Mouse (Mus musculus) heart, embryonic 15.5 days (tissue): ENCODE results near the gene Plau. TPM values are rescaled to one million over a fixed set of nuclear protein-coding genes. Genes with fewer than 3 reads are reported as not detected.

ENCODE experiments used
- ATAC-seq: fragments of 200-750 bp; cut with Nextera tagmentation; replicated peaks from 2 replicates; pipeline ENCODE4 v1.8.0; 2017; ENCODE audit warnings: low read depth, moderate TSS enrichment; ENCODE audit not compliant: insufficient number of reproducible peaks, insufficient read depth, low FRiP score
- H3K27ac ChIP-seq: fragments of 300-500 bp; sonication (generic); 2 replicates; pipeline ENCODE4 v1.5.1; 2015; ENCODE audit warnings: mild to moderate bottlenecking, inconsistent platforms
- H3K27me3 ChIP-seq: fragments of 300-500 bp; sonication (generic); 2 replicates; pipeline ENCODE4 v1.6.1; 2015; ENCODE audit warnings: inconsistent platforms
- H3K36me3 ChIP-seq: fragments of 300-500 bp; sonication (generic); 2 replicates; pipeline ENCODE4 v1.6.1; 2015; ENCODE audit warnings: mild to moderate bottlenecking, inconsistent platforms
- H3K4me1 ChIP-seq: fragments of 300-500 bp; sonication (generic); replicated peaks from 2 replicates; pipeline ENCODE4 v1.6.1; 2015; ENCODE audit warnings: inconsistent platforms
- H3K4me2 ChIP-seq: fragments of 300-500 bp; sonication (generic); 2 replicates; pipeline ENCODE4 v1.6.1; 2015; ENCODE audit warnings: inconsistent platforms, mild to moderate bottlenecking, moderate library complexity
- H3K4me3 ChIP-seq: fragments of 300-500 bp; sonication (generic); 2 replicates; pipeline ENCODE4 v1.5.1; 2015; ENCODE audit warnings: mild to moderate bottlenecking, inconsistent platforms
- H3K9ac ChIP-seq: fragments of 300-500 bp; sonication (generic); 2 replicates; pipeline ENCODE4 v1.6.1; 2015; ENCODE audit warnings: mild to moderate bottlenecking, inconsistent platforms
- H3K9me3 ChIP-seq: fragments of 300-500 bp; sonication (generic); replicated peaks from 2 replicates; pipeline ENCODE4 v1.6.1; 2016; ENCODE audit warnings: inconsistent platforms
- WGBS: fragments of 180-500 bp; shearing (Covaris S2); methylation state at CpG from one replicate; pipeline ENCODE4 v1.1.7; 2015; ENCODE audit warnings: mixed read lengths; 5-methylcytosine and 5-hydroxymethylcytosine counted together
- polyA plus RNA-seq: library from polyadenylated mRNA; unstranded; fragments of >200 nt; fragmentation: Nextera tagmentation; extraction: Ambion mirVana; gene quantifications from 2 replicates; pipeline ENCODE4 v1.2.1, GENCODE M21; 2015

Gene Plau
- 1.4 and 1.9 TPM in 2 replicates for polyA plus RNA-seq

- ATAC-seq = peak; percentile 91
- H3K4me3 ChIP-seq = peak within 1 kb of the TSS; percentile 60
These were observed at the start of gene Plau for GRCm38 (mm10) chr14:20836171-20836904. Plau (plus strand) TSS chr14:20836660.

GRCm38 (mm10) chr14:20788151-20788550 is 48.3 kb upstream of the Plau start:
- 75% methylated on average over 3 of the region's 3 CpGs for WGBS
- H3K9ac ChIP-seq = no peak overlapping the region
- H3K27ac ChIP-seq = 0 out of 2 replicates have a peak overlapping the region, but pooled peaks have one; percentile 36
- no peak overlapping the region for H3K4me2 ChIP-seq
- H3K4me3 ChIP-seq = no peak overlapping the region
- no peak for ATAC-seq
- peaks cover 44% of the 10 kb centered on the region for H3K36me3 ChIP-seq
- no peaks in the 10 kb centered on the region for H3K9me3 ChIP-seq
- no peaks in the 10 kb centered on the region for H3K27me3 ChIP-seq
- peaks cover 88% of the 10 kb centered on the region for H3K4me1 ChIP-seq

More at GRCm38 (mm10) chr14:20836171-20836904, at the start of gene Plau:
- no peaks in the 10 kb centered on the region for H3K27me3 ChIP-seq
- H3K27ac ChIP-seq = peak within 1 kb of the TSS; percentile 38; the same call in 1 of the 2 replicates
- H3K9ac ChIP-seq = peak within 1 kb of the TSS; percentile 71
- H3K4me2 ChIP-seq = peak within 1 kb of the TSS; percentile 96
- H3K36me3 ChIP-seq = no peaks in the 10 kb centered on the region
- peaks cover 13% of the 10 kb centered on the region for H3K4me1 ChIP-seq
- WGBS = under 1% methylated on average over 33 of the region's 33 CpGs
- no peaks in the 10 kb centered on the region for H3K9me3 ChIP-seq

GRCm38 (mm10) chr14:20789593-20789992 is 46.9 kb upstream of the Plau start:
- peaks cover 40% of the 10 kb centered on the region for H3K36me3 ChIP-seq

DNA sequence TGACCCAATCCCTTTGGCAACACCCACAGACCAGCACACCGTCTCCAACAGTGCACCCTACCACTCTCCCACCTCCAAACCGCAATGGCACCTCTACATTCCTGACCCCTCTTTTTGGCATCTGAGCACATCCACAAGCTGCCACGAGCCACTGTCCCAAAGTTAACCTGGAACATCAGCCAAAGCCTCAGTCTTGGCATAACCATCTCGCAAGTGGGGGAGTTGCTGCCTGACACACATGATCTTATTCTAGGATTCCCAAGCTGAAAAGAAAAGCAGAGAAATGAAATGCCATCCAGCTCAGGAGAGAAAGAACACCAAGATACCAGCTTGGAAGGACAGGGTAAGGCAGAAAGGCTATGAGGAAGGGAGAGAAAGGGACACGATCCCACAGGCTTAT is 46.0 kb upstream of the Plau start:
- no peaks in the 10 kb centered on the region for H3K9me3 ChIP-seq
- H3K36me3 ChIP-seq = peaks cover 37% of the 10 kb centered on the region
- no peak overlapping the region for H3K4me3 ChIP-seq
- 88% methylated on average over 5 of the region's 5 CpGs for WGBS
- no peak for ATAC-seq
- no peaks in the 10 kb centered on the region for H3K27me3 ChIP-seq
- H3K4me1 ChIP-seq = peaks cover 73% of the 10 kb centered on the region
- H3K4me2 ChIP-seq = no peak overlapping the region
- no peak overlapping the region for H3K9ac ChIP-seq
- no peak overlapping the region for H3K27ac ChIP-seq

More at GRCm38 (mm10) chr14:20789593-20789992, 46.9 kb upstream of the Plau start:
- H3K9me3 ChIP-seq = no peaks in the 10 kb centered on the region
- no peak overlapping the region for H3K4me2 ChIP-seq
- ATAC-seq = no peak
- peaks cover 79% of the 10 kb centered on the region for H3K4me1 ChIP-seq
- no peak overlapping the region for H3K4me3 ChIP-seq
- WGBS = 77% methylated on average over 4 of the region's 4 CpGs
- no peak overlapping the region for H3K27ac ChIP-seq
- H3K9ac ChIP-seq = 0 out of 2 replicates have a peak overlapping the region, but pooled peaks have one; percentile 21
- H3K27me3 ChIP-seq = no peaks in the 10 kb centered on the region

DNA sequence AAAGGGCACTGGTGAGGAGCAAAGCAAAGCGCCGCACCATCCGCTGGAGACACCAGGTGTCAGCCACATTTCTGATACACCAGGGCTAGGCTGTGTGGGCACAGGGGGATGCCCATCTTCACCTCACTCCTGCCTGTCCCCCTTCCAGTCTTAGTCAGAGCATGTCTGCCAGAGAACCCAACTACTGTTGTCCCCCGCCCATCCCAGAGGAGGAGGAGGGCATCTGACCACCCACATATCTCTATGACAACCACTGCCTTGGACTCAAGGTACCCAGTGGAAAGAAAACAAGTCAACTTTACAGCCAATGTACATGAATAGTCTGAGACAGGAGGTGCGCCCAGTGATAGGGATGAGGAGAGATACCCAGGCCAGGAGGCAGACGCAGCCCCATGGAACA is 45.5 kb upstream of the Plau start:
- 90% methylated on average over 6 of the region's 6 CpGs for WGBS
- Histone ChIP-seq H3K4me3 (no peak overlapping the region), H3K4me1 (peaks cover 73% of the 10 kb centered on the region), H3K27ac (no peak overlapping the region), H3K4me2 (no peak overlapping the region), H3K36me3 (peaks cover 37% of the 10 kb centered on the region), H3K27me3 (no peaks in the 10 kb centered on the region), H3K9ac (no peak overlapping the region), H3K9me3 (no peaks in the 10 kb centered on the region)
- ATAC-seq = no peak

- peaks cover 67% of the 10 kb centered on the region for H3K4me1 ChIP-seq
- 79% methylated on average over 16 of the region's 16 CpGs for WGBS
These were observed 44.8 kb upstream of the Plau start for GRCm38 (mm10) chr14:20791511-20792242.

DNA sequence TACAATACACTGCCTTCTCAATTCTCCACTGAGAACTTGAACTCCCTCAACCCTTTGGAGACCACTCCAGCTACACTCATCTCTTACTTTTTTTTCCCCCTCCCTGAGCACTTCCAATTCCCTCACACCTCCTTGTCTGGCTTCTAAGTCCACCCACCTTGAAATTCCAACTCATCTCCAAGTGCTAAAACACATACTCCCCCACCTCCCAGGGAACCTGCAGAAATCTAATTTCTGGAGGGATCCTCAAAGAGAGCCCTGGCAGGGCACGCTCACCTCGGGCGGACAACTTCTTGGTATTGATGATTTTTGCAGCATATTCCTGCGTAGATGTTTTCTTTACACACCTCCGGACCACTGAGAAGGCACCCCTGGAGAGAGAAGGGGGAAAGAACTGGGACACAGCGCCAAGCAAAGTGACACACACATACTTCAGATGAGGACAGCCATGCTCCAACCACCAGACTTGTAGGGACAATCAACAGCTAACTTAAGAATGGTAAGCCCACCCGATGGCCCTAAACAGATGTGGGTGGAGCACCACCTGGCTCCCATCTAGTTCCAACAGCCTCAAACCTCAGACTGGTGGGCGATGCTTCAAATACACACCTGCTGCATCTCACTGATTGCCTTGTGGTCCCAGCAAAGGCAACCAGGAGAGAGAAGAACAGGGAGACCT is 44.1 kb upstream of the Plau start:
- Histone ChIP-seq H3K9me3 (no peaks in the 10 kb centered on the region), H3K9ac (peak overlapping the region; percentile 91), H3K4me3 (peak overlapping the region; percentile 94), H3K36me3 (peaks cover 37% of the 10 kb centered on the region), H3K4me2 (peak overlapping the region; percentile 88), H3K4me1 (peaks cover 60% of the 10 kb centered on the region), H3K27ac (peak overlapping the region; percentile 92; the same call in 1 of the 2 replicates), H3K27me3 (no peaks in the 10 kb centered on the region)
- ATAC-seq = no peak
- 65% methylated on average over 8 of the region's 8 CpGs for WGBS

More at GRCm38 (mm10) chr14:20791511-20792242, 44.8 kb upstream of the Plau start:
- Histone ChIP-seq H3K4me2 (peak overlapping the region; percentile 88; the same call in 1 of the 2 replicates), H3K9ac (no peak overlapping the region), H3K4me3 (peak overlapping the region; percentile 94; the same call in 1 of the 2 replicates), H3K9me3 (no peaks in the 10 kb centered on the region), H3K27me3 (no peaks in the 10 kb centered on the region), H3K27ac (no peak overlapping the region), H3K36me3 (peaks cover 37% of the 10 kb centered on the region)
- no peak for ATAC-seq

DNA sequence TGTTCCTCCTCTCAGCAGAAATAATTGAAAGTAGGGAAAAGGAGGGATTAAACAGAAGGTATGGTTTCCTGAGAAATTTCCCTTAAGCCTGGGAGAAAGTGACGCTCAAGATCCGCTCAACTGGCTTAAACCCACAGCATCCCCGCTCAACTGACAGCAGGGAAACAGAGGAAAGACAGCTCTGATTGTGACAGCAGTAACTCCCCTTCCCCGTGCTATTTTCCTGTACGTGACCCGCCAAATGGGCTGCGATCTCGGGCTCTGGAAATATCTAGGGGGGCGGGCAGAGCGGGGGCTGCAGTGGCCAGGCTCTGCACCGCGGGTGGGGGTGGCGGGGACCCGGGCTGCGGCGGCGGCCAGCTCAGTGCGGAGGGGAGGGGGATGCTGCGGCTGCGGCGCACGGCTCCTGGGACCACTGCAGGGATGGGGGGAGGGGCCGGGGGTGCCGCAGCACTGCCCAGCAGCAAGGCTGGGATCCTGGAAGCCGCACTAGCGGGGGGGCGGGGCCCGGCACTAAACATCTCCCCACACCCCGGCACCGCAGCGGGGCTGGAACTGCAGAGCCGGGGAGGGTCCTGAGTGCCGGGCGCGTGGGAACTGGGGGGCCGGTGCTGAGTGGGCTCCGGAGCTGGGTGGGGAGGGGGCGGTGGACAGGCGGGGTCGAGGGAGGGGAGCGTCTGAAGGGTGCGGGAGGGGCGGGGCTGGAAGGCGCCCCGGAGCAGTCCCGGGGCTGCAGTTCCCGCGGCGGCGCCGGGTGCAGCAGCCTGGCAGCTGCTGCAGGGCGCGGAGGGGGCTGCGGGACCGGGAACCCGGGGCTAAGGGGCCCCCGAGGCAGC is 43.3 kb upstream of the Plau start:
- Histone ChIP-seq H3K9me3 (no peaks in the 10 kb centered on the region), H3K4me3 (peak overlapping the region; percentile 94), H3K9ac (peak overlapping the region; percentile 91), H3K4me2 (peak overlapping the region; percentile 88), H3K27ac (peak overlapping the region; percentile 92), H3K36me3 (peaks cover 37% of the 10 kb centered on the region), H3K4me1 (peaks cover 53% of the 10 kb centered on the region), H3K27me3 (no peaks in the 10 kb centered on the region)
- ATAC-seq = peak; percentile 47
- 2% methylated on average over 37 of the region's 57 CpGs for WGBS

DNA sequence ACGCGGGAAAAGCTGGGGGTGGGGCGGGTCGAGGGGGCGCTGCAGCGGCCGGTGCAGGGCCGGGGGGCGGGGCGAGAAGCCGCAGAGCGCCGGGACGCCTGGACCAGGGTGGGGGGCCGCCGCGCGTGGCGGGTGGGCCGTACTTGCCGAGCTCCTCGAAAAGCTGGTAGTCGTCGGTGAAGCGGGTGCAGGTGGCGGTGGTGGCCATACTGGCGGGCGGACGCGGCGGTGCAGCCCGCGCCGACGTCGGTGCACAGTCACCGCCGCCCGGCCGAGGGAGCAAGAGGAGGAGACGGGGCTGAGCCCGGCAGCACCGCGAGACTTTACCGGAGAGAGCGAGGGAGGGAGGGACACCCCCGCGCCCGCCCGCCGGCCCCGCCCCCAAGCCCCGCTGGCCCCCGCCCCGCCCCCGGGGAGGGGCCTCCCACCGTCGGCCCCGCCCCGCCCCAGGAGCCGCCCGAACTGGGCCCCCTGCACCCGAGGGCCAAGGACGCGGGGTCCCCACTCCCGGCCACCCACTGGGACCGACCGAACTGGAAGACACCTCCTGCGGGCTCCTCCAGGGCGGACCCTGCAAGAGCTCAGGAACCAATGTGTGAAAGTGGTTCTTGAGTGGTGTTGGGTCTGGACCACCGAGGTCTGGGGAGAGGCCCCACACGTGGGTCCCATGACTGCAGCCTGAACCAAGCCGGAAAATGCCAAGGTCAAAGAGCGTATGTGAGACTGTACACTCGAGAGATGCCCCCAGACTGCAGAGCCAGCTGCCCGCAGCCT is 42.5 kb upstream of the Plau start, which contains the start of gene Camk2g:
Gene Camk2g (minus strand): TSS at position 331 of the 774 bp plus-strand sequence.
- H3K36me3 ChIP-seq = peaks cover 29% of the 10 kb centered on the region
- H3K9ac ChIP-seq = peak within 1 kb of the TSS; percentile 91
- H3K4me2 ChIP-seq = peak within 1 kb of the TSS; percentile 88
- WGBS = under 1% methylated on average over 41 of the region's 76 CpGs
- peak within 1 kb of the TSS; percentile 94 for H3K4me3 ChIP-seq
- peaks cover 52% of the 10 kb centered on the region for H3K4me1 ChIP-seq
- ATAC-seq = peak; percentile 88
- H3K27me3 ChIP-seq = no peaks in the 10 kb centered on the region
- H3K27ac ChIP-seq = peak within 1 kb of the TSS; percentile 92
- no peaks in the 10 kb centered on the region for H3K9me3 ChIP-seq

- peaks cover 24% of the 10 kb centered on the region for H3K36me3 ChIP-seq
- H3K27me3 ChIP-seq = no peaks in the 10 kb centered on the region
- ATAC-seq = no peak
- peaks cover 51% of the 10 kb centered on the region for H3K4me1 ChIP-seq
- H3K4me2 ChIP-seq = peak overlapping the region; percentile 88
- H3K9ac ChIP-seq = peak overlapping the region; percentile 91
- 10% methylated on average over 9 of the region's 9 CpGs for WGBS
- H3K4me3 ChIP-seq = peak overlapping the region; percentile 94
- no peaks in the 10 kb centered on the region for H3K9me3 ChIP-seq
- peak overlapping the region; percentile 92 for H3K27ac ChIP-seq
These were observed 41.9 kb upstream of the Plau start for GRCm38 (mm10) chr14:20794589-20794988.
